Mouse (Mus musculus): ENCODE measurements at regions not wholly inside any gene's neighbourhood (a gene's known extent, or its start where the extent isn't known, plus 50 kb on each side); places are given as distances from the start of the nearest gene placed in this dataset.
A peak's percentile ranks its signal among the peaks of the same experiment; 100 is the strongest.

GRCm38 (mm10) chr1:33271437-33272145 lies 398.0 kb downstream of the Prim2 start:
- intact Hi-C loops (cut with DNase I), result no loop called here
- no peak for DNase-seq

DNA sequence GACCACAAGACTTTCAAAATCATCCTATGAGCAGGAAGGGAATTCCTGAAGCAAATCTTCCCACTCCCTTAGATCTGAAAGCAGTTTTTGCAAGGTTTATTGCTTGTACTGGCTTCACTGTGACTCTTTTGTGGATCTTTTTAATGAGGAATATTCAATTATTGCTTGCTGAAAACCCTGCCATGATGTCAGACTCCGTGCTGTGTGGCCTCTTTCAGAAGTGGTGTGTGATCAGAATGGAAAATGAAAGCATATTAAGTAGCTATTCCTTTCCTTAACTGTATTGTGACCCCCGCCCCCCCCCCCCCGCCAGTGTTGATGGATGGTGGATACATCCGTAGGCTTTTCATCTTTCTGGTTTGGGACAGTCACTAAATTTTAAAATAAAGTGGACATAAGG lies 400.4 kb downstream of the Prim2 start:
- intact Hi-C loops (cut with DNase I), result no loop called here
- no peak for DNase-seq

- DNase-seq, result no peak
- intact Hi-C loops (cut with DNase I), result no loop called here
Observed at GRCm38 (mm10) chr1:33265731-33266415, 403.7 kb downstream of the Prim2 start.

- no peak for DNase-seq
- intact Hi-C loops (cut with DNase I), result no loop called here
Observed at GRCm38 (mm10) chr1:33249474-33249873, 420.1 kb downstream of the Prim2 start.

DNA sequence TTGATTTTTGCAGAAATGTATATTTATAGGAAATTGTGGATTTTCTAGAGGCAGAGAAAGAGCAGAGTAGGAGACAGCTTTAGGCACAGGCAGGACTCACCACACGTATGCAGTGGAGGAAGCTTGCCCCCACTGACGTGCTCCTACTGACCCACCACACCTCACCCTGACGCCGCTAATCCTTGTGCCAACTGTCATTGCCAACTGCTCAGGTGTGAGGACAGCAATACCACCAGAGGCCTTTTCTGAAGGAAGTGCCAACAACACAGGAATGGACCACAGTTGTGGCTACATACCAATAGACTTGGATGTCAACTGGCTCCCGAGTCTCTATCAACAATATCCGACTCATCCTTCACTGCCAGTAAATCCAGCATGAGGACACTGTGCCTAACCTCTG lies 422.5 kb downstream of the Prim2 start:
- intact Hi-C loops (cut with DNase I), result no loop called here

DNA sequence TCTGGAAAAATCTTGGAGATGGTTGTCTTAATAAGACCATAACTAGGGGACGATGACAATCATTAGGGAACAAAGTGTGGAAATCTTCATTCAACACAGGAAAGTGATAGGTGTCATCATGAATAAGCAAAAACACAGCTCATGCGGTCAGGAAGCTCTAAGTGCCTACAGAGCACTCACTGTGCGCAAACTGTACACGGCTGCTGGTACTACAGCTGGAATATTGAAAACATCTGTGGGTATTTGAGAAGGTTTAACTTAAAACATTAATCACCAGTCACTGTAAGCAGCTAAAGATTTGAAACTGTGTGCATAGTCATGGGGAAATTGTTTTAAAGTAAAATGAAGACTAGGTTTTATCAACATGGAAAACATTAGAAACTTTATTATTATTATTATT lies 424.4 kb downstream of the Prim2 start:
- intact Hi-C loops (cut with DNase I), result no loop called here
- DNase-seq, result no peak

More for the DNA sequence above, 422.5 kb downstream of the Prim2 start:
- peak; percentile 27 for DNase-seq

- DNase-seq, result peak; percentile 35
- intact Hi-C loops (cut with DNase I), result no loop called here
Observed at GRCm38 (mm10) chr1:33244691-33245090, 424.9 kb downstream of the Prim2 start.

DNA sequence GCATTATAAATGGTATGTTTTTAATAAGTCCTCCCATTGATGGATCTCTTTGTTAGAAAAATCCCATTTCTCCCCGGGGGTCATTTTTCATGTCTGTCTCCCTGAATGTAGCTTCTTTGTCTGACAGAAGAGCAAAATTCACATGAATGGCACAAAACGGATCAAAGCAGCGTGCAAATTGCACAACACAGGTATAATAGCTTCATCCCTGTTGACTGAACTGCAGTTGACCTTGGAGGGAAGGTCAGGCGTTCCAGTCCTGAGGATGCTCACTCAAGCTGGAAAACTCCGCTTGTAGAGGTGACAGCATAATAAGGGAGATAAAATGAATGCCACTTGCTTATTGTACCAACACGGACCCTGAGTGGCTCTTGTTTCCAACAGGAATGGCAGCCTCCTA lies 446.6 kb downstream of the Prim2 start:
- no peak for DNase-seq
- intact Hi-C loops (cut with DNase I), result no loop called here

- DNase-seq, result peak; percentile 53
- intact Hi-C loops (cut with DNase I), result no loop called here
Observed at GRCm38 (mm10) chr1:33214815-33215214, 454.8 kb downstream of the Prim2 start.

DNA sequence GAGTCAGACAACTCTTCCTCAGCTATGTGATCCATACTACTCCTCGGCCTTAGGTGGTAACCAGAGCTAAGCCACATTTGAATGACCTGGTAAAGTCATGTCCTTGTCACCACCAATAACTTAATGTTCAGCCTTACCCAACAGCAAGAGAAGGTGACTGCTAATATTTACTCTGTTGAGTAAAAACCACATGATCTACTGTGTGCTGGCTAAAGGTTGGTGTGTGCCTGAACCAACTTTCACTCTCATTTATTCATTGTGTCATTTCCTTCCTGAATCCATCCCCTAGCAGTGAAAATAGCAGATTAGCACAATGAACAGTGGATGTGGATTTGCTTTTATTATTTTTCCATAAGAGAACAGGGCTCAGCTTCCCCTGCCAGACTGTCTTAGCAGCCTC lies 455.2 kb downstream of the Prim2 start:
- intact Hi-C loops (cut with DNase I), result no loop called here
- DNase-seq, result no peak

GRCm38 (mm10) chr1:33201571-33202189 lies 467.9 kb downstream of the Prim2 start:
- DNase-seq, result no peak
- intact Hi-C loops (cut with DNase I), result no loop called here

GRCm38 (mm10) chr1:33195114-33195513 lies 474.5 kb downstream of the Prim2 start:
- no peak for DNase-seq
- intact Hi-C loops (cut with DNase I), result no loop called here

DNA sequence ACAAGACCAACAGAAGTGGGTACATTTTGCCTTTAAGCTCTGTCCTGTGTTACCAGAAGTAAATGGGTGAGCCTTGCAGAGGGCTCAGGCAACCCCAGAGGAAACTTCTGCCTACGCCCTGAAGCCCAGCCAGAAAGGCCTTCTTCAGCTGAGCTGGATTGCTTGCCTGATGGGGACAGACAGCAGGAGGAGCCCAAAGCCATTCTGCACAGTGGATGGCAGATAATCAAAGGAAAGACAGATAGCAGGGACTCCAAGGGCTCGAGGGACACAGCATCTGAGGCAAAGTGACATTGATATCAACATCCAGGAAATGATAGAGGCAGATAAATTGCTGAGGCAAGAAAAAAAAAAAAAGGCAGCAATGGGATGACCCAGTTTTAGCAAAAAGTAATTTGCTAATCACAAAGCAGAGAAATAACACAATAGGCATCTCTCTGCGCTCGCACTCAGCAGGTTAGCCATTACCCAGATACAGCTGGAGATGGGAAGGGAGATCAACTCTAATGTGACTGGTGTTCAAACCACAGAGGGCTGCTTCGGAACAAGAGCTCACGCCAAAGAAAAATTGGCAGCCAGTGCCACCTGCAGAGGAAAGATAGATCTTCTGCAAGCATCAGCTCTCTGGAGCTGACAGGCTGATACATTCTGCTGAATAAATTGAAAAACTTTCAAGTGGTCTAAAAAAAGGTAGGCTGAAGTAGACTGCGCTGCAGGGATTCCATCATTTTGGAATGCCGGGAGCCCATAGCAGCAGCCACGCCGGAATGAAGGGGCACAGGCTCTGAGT lies 494.8 kb downstream of the Prim2 start:
- intact Hi-C loops (cut with DNase I), result no loop called here
- DNase-seq, result peak; percentile 51

DNA sequence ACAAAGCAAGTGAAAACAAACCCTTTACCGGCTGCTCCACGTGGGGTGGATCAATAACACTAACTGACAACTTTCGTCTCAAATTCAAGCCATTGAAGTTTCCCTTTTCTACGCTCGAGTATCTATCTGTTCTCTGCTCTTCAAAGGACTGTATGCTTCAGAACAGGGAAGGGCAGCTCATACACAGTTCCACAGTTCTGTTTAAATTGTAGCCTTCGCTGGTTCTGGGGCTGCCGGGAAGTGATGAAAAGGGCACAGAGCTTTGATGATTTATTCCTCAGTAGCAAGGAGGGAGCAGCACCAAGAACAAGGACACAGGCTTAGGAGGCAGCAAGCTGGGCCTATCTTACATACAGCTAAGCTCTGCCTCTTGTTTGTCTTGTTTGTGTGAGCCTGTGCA lies 532.6 kb downstream of the Prim2 start:
- DNase-seq, result no peak
- intact Hi-C loops (cut with DNase I), result no loop called here

DNA sequence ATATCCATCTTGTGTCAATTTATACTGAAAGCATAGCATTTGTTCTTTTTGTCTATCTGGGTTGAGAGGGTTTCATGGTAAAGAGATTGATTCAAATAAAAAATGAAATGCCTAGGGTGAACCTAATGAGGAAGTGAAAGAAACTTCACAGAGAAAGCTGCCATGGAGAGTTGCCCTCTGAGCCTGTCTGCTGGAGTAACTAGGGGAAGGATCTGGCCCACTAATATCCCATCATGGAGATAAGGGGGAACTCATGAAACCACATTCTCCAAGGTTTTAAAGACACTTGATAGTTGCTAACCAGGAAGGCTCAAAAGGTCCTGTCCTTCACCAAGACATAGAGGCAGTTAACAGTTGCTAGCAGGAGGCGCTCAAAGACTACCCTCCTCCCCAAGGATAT lies 539.2 kb downstream of the Prim2 start:
- intact Hi-C loops (cut with DNase I), result no loop called here
- no peak for DNase-seq

- intact Hi-C loops (cut with DNase I), result no loop called here
- no peak for DNase-seq
Observed at GRCm38 (mm10) chr1:33125062-33125461, 544.5 kb downstream of the Prim2 start.

GRCm38 (mm10) chr1:33106286-33106685 lies 559.2 kb upstream of the Gm5415 start:
- intact Hi-C loops (cut with DNase I), result no loop called here
- DNase-seq, result no peak

- intact Hi-C loops (cut with DNase I), result no loop called here
- no peak for DNase-seq
Observed at GRCm38 (mm10) chr1:33104296-33104695, 557.2 kb upstream of the Gm5415 start.

GRCm38 (mm10) chr1:33098062-33098461 lies 551.0 kb upstream of the Gm5415 start:
- intact Hi-C loops (cut with DNase I), result no loop called here
- no peak for DNase-seq

- intact Hi-C loops (cut with DNase I), result no loop called here
- DNase-seq, result no peak
Observed at GRCm38 (mm10) chr1:33096851-33097250, 549.8 kb upstream of the Gm5415 start.

DNA sequence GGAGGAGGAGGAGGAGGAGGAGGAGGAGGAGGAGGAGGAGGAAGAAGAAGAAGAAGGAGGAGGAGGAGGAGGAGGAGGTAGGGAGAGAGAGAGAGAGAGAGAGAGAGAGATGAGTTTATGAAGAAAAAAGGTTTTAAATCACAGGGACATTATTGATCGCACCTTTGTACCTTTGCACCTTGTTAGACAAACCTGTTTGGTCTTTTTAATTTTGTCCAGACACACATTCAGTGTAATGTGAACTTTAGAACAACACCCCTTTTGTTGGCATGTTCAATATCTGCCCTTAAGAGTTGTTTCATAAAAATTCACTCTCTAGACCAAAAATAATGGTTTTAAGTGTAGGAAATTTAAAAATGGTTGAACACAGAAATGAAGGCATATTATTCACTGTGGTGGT lies 527.5 kb upstream of the Gm5415 start:
- no peak for DNase-seq
- intact Hi-C loops (cut with DNase I), result no loop called here
